Mouse (Mus musculus) liver, embryonic 16.5 days (tissue): ENCODE data around the gene R3hdm4. TPM values are rescaled to one million over a fixed set of nuclear protein-coding genes. Genes with fewer than 3 reads are reported as not detected.

Source experiments
- ATAC-seq: fragments of 200-750 bp; cut with Nextera tagmentation; 2 replicates; pipeline ENCODE4 v1.8.0; 2017; ENCODE audit warnings: low read depth, mild to moderate bottlenecking, moderate number of reproducible peaks, moderate library complexity
- H3K27ac ChIP-seq: fragments of 300-500 bp; sonication (generic); 2 replicates; pipeline ENCODE4 v1.5.1; 2014; ENCODE audit warnings: mild to moderate bottlenecking, low read length
- H3K27me3 ChIP-seq: fragments of 300-500 bp; sonication (generic); 2 replicates; pipeline ENCODE4 v1.6.1; 2014; ENCODE audit warnings: low read depth, low read length, mixed read lengths; ENCODE audit not compliant: control insufficient read depth, insufficient read depth
- H3K36me3 ChIP-seq: fragments of 300-500 bp; sonication (generic); 2 replicates; pipeline ENCODE4 v1.6.1; 2014; ENCODE audit warnings: mild to moderate bottlenecking; ENCODE audit not compliant: control insufficient read depth, insufficient read depth
- H3K4me1 ChIP-seq: fragments of 300-500 bp; sonication (generic); 2 replicates; pipeline ENCODE4 v1.6.1; 2014; ENCODE audit warnings: low read depth, low read length, mixed read lengths; ENCODE audit not compliant: control insufficient read depth
- H3K4me2 ChIP-seq: fragments of 300-500 bp; sonication (generic); 2 replicates; pipeline ENCODE4 v1.6.1; 2014; ENCODE audit warnings: low read depth, low read length, mixed read lengths
- H3K4me3 ChIP-seq: fragments of 300-500 bp; sonication (generic); 2 replicates; pipeline ENCODE4 v1.5.1; 2014; ENCODE audit warnings: low read depth, mild to moderate bottlenecking, low read length
- H3K9ac ChIP-seq: fragments of 300-500 bp; sonication (generic); 2 replicates; pipeline ENCODE4 v1.6.1; 2014; ENCODE audit warnings: low read depth, low read length
- H3K9me3 ChIP-seq: fragments of 300-500 bp; sonication (generic); replicated peaks from 2 replicates; pipeline ENCODE4 v1.6.1; 2016; ENCODE audit warnings: low read length; ENCODE audit not compliant: control insufficient read depth
- WGBS: fragments of 180-500 bp; shearing (Covaris S2); extraction: QIAGEN DNeasy Blood & Tissue Kit; methylation state at CpG from one replicate; pipeline ENCODE4 v1.1.7; 2014; ENCODE audit not compliant: insufficient replicate concordance; 5-methylcytosine and 5-hydroxymethylcytosine counted together
- polyA plus RNA-seq: library from polyadenylated mRNA; unstranded; fragments of >200 nt; fragmentation: Nextera tagmentation; extraction: Ambion mirVana; gene quantifications from 2 replicates; pipeline ENCODE4 v1.2.1, GENCODE M21; 2015

R3hdm4 gene
- polyA plus RNA-seq, 1 experiment from 2014 or later = 49.3 TPM

DNA sequence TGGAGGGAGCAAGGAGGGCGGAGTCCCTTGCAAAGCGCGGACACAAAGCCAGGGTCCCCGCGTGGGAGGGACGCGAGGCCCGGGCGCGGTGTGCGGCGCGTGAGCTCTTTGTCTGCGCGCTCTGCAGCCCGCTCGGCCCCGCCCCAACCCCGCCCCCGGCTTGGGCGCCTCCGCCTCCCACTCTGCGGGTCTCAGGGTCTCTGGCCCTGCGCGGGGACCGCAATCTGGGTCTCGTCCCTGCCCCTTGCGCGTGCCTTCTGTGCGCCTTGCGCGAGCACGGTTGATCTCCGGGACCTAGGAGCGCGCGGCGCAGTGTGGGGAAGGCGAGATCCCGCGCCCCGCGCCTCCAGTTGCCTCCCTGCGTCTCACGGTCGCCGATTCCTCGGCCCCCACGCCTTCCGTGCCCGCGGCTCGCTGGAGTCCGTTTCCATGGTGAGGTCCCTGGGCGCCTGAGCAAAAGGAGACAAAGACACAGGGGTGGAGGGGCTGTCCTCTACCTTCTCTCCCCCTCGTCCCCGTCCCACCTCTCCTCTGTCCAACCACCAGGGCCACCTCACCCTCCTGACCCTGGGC is 46.6 kb downstream of the R3hdm4 start, which contains the start of the genes Prtn3 and Plppr3:
TSS of gene Prtn3 (plus strand) at position 187 of the 573 bp plus-strand sequence.
TSS of gene Plppr3 (minus strand) at position 345 of the 573 bp plus-strand sequence.
- WGBS = 1% methylated on average over 53 of the region's 57 CpGs
- Histone ChIP-seq H3K4me2 (peak within 1 kb of the TSS; percentile 75), H3K36me3 (no peaks in the 10 kb centered on the region), H3K9me3 (no peaks in the 10 kb centered on the region), H3K4me1 (peaks cover 21% of the 10 kb centered on the region), H3K9ac (peak within 1 kb of the TSS; percentile 47), H3K27me3 (peaks cover 23% of the 10 kb centered on the region), H3K27ac (no peak within 1 kb of the TSS), H3K4me3 (peak within 1 kb of the TSS; percentile 60)
- ATAC-seq = no peak

DNA sequence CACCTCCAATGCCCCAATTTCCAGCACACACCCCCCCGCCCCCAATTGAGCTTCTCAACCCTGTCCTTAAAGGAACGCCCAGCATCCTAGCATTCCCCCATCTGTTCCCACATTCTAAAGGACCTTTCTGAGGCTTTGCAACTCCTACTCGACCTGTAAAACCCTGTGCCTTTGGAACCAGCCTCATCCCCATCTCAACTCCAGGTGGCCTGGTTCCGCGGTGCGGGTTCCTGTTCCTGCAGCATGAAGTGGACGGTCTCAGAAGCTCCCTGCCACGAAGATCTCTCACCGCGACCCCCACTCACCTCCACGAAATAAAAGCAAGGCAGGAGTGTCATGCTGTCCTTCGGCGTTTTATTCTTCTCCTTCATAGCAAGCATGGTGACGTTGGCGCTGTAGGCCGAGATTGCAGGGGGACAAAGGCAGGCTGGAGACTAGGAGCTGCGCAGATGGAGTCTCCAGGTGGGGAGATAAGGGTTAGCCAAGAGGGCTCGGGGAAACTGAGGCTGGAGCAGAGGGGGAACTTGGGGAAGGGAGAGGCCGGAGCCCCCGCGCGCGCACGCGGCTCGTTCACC is 47.2 kb downstream of the R3hdm4 start:
- Histone ChIP-seq H3K4me2 (peak overlapping the region; percentile 75), H3K9me3 (no peaks in the 10 kb centered on the region), H3K9ac (peak overlapping the region; percentile 47), H3K4me1 (peaks cover 18% of the 10 kb centered on the region), H3K27ac (no peak overlapping the region), H3K27me3 (peaks cover 23% of the 10 kb centered on the region), H3K4me3 (peak overlapping the region; percentile 60), H3K36me3 (no peaks in the 10 kb centered on the region)
- ATAC-seq = no peak
- WGBS = 2% methylated on average over 26 of the region's 26 CpGs

DNA sequence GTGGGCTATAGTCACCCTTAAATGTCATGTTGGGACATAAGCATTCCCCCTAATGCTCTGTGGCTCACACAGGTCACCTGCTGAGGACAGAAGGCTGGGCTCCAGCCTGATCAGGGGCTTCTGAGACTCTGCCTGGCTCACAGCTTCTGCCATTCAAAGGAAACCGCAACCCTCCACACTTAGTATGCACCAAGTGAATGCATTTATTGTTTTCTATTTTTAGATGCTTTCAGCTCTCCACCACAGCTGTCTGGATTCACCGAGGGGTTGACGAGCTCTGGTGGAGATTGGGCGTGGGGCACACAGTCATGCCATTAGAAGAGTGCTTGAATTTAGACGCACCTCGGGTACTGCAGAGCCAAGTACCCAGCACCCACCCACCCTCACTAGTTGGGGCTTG is 47.7 kb downstream of the R3hdm4 start:
- Histone ChIP-seq H3K9me3 (no peaks in the 10 kb centered on the region), H3K27ac (no peak overlapping the region), H3K9ac (no peak overlapping the region)

DNA sequence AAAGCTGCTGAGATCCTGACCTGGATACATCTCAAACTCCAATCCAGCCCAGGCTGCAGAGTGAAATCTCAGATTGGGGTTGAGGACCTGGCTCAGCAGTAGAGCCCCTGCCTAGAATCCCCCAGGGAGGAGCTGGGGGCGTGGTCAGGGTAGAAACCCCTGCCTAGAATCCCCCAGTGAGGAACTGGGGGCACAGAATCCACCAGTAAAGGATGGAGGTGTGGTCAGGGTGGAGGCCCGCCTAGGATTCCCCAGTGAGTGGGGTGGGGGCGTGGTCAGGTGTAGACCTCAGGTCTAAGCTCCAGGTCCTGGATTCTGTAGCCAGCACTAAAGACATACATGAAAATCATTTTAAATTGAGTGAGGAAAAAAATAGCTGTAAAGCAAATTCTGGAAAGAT is 48.1 kb downstream of the R3hdm4 start:
- Histone ChIP-seq H3K9me3 (no peaks in the 10 kb centered on the region), H3K9ac (no peak overlapping the region), H3K4me2 (no peak overlapping the region), H3K27me3 (peaks cover 23% of the 10 kb centered on the region), H3K36me3 (no peaks in the 10 kb centered on the region), H3K27ac (no peak overlapping the region), H3K4me3 (no peak overlapping the region), H3K4me1 (peaks cover 13% of the 10 kb centered on the region)
- WGBS = 46% methylated on average over 3 of the region's 3 CpGs
- no peak for ATAC-seq

More for the DNA sequence above, 47.7 kb downstream of the R3hdm4 start:
- Histone ChIP-seq H3K27me3 (peaks cover 23% of the 10 kb centered on the region), H3K36me3 (no peaks in the 10 kb centered on the region), H3K4me1 (peaks cover 16% of the 10 kb centered on the region), H3K4me3 (no peak overlapping the region; the same call in 1 of the 2 replicates), H3K4me2 (no peak overlapping the region)
- no peak for ATAC-seq
- 14% methylated on average over 6 of the region's 6 CpGs for WGBS

DNA sequence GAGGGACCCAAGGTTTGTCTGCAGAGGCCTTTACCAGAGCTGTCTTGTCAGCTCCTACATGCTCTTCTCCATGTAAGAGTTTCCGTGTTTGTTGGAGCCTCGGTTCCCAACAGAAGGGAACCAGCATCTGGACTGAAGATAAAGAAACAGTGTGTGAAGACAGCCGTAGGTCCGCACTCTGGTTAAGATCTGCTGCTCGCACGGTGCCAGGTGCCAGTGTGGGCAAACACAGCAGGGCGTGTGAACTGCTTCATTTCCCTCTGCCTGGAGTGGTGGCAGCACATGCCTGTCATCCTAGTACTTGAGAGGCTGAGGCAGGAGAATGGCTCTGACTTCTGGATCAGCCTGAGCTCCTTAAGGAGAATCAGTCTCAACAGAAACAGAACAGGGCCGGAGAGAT is 49.2 kb downstream of the R3hdm4 start:
- Histone ChIP-seq H3K36me3 (no peaks in the 10 kb centered on the region), H3K4me3 (no peak overlapping the region), H3K4me2 (no peak overlapping the region), H3K27me3 (peaks cover 23% of the 10 kb centered on the region), H3K9me3 (no peaks in the 10 kb centered on the region), H3K27ac (no peak overlapping the region), H3K4me1 (peaks cover 4% of the 10 kb centered on the region), H3K9ac (no peak overlapping the region)
- 71% methylated on average over 8 of the region's 8 CpGs for WGBS
- ATAC-seq = no peak

DNA sequence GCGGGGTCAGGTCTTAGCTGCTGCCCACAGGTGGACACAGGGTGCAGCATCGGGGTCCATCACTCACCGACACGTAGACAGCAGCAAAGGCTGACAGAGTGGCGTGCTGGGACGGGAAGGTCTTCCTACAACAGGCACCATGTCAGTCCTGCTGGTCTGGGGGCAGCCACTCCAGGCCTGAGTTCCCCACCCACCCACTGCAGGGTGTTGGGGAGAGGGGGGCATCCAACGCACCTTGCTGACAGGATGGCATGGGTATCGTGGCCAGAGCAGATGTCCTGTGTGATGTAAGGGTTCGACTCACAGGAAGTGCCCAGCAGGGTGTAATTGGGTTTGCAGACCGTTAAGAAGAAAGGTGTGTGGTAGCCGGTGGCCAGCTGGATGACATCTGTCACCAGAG is 54.4 kb downstream of the R3hdm4 start:
- no peak for ATAC-seq
- Histone ChIP-seq H3K27ac (no peak overlapping the region), H3K9ac (no peak overlapping the region), H3K4me2 (no peak overlapping the region), H3K4me3 (no peak overlapping the region), H3K36me3 (peaks cover 16% of the 10 kb centered on the region), H3K4me1 (no peaks in the 10 kb centered on the region; the same call in none of the 2 replicates), H3K9me3 (no peaks in the 10 kb centered on the region), H3K27me3 (no peaks in the 10 kb centered on the region)
- WGBS = 72% methylated on average over 11 of the region's 11 CpGs

DNA sequence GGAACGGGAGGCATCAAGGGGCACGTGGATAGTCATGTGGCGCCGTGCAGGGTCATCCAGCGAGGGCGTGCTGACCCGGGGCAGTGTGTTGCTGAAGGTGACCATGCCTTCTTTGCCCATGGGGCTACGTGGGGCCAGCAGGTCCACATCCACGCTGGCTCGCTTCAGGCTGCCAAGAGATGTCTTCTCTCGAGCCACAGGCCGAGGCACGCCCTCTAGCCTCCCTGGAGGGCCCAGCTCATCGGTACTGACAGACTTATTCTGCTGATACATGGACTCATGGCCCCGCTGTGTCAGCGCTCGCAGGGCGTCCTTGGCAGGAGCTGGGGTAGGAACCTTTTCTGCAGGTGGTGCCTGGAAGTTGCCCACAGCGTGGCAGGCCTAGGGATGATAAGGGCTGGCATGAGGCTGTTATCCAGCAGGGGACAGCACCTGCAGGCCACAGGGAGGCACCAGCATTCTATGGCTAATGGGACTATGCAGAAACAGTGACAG is 55.2 kb downstream of the R3hdm4 start:
- Histone ChIP-seq H3K27ac (no peak overlapping the region), H3K4me1 (no peaks in the 10 kb centered on the region; the same call in none of the 2 replicates), H3K36me3 (peaks cover 24% of the 10 kb centered on the region), H3K4me2 (no peak overlapping the region), H3K27me3 (no peaks in the 10 kb centered on the region), H3K9ac (no peak overlapping the region), H3K9me3 (no peaks in the 10 kb centered on the region), H3K4me3 (no peak overlapping the region)
- no peak for ATAC-seq
- 62% methylated on average over 19 of the region's 19 CpGs for WGBS

DNA sequence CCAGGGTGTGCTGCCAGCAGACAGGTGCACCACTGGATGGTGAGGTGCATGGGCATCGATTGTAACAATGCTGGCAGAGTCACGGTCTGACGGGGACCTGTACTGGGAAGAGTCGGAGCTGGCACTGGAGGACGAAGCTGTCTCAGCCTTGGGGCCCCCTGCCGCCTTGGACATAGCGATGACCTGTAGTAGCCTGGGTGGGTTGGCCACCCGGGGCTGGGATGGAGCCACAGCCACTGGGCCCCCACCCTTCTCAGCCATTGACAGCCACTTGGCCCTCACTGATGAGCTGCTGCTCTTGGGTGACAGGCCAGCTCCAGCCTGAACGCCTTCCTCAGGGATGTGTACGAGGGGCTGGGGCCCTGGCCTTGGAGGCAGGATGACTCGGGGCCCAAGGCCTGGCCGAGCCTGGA is 55.8 kb downstream of the R3hdm4 start:
- Histone ChIP-seq H3K36me3 (peaks cover 30% of the 10 kb centered on the region), H3K4me1 (no peaks in the 10 kb centered on the region; the same call in none of the 2 replicates), H3K27ac (no peak overlapping the region), H3K4me3 (no peak overlapping the region), H3K9ac (no peak overlapping the region), H3K4me2 (no peak overlapping the region), H3K27me3 (no peaks in the 10 kb centered on the region), H3K9me3 (no peaks in the 10 kb centered on the region)
- WGBS = 57% methylated on average over 12 of the region's 12 CpGs
- ATAC-seq = no peak
